Mouse (Mus musculus): ENCODE data around the gene Skp2. TPM values are rescaled to one million over a fixed set of nuclear protein-coding genes. Genes with fewer than 3 reads are reported as not detected.

The Skp2 gene
- polyA plus RNA-seq, 1 experiment from 2014 or later, result 29.0 TPM

DNA sequence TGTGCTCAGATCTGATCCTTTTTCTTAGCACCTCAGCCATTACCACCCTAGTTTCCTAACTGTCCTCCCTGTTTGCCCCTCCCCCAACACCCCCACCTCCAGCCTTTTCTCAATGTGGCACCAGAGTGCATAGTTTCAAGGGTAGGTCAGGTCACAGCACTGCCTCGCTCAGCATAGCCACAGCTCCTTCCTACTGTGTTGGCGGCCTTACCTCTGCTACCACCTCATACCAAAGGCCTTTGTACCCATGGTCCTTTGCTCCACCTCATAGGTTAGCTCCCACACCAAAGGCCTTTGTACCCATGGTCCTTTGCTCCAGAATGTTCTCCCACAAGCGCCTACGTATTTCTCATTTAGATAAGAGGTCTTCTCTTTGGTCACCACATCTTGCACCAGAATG, 36.4 kb downstream of the Skp2 start:
- Histone ChIP-seq H3K4me3 (replicated peaks; ENCODE audit: low read depth, low read length) (no peak overlapping the region), H3K27ac (no peak overlapping the region), H3K9me3 (replicated peaks; ENCODE audit: low read length) (no peaks in the 10 kb centered on the region), H3K4me2 (ENCODE audit: low read length) (no peak overlapping the region), H3K27me3 (ENCODE audit: insufficient read depth, low read length) (no peaks in the 10 kb centered on the region), H3K4me1 (replicated peaks; ENCODE audit: insufficient read depth, low read length) (no peaks in the 10 kb centered on the region), H3K36me3 (ENCODE audit: insufficient read depth, low read length) (peaks cover 36% of the 10 kb centered on the region), H3K9ac (ENCODE audit: low read depth, low read length) (no peak overlapping the region)
- DNase-seq (ENCODE audit: low spot score) (no peak), ATAC-seq (replicated peaks; ENCODE audit: low FRiP score, low read depth) (peak; percentile 48; the same call in 1 of the 2 replicates)
- 86% methylated on average over 4 of the region's 4 CpGs for WGBS
- no peak for TF ChIP-seq CTCF (IDR thresholded peaks at IDR 0.05; ENCODE audit: low read depth)

DNA sequence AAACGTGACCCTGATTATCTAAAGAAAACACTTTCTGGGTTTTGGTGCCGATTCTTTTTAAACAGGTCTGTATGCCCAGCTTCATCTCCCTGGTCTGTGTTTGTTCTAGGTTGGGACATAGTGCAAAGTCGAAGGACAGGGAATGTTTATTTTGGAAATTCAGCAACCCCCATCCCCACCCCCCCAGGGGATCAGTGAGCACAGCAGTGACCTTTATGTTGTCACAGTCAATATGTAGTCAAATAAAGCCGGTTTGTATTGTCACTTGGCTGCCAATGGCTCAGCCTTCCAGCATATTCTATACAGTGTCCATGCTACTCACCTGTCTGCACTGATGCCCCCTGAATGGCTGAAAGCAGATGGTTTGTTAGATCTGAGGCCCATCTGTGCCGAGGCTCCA, 40.6 kb downstream of the Skp2 start:
- TF ChIP-seq CTCF (IDR thresholded peaks at IDR 0.05; ENCODE audit: low read depth), result no peak
- 65% methylated on average over 5 of the region's 5 CpGs for WGBS
- DNase-seq (ENCODE audit: low spot score) (no peak), ATAC-seq (replicated peaks; ENCODE audit: low FRiP score, low read depth) (no peak)
- Histone ChIP-seq H3K4me1 (replicated peaks; ENCODE audit: insufficient read depth, low read length) (no peaks in the 10 kb centered on the region), H3K4me2 (ENCODE audit: low read length) (no peak overlapping the region), H3K36me3 (ENCODE audit: insufficient read depth, low read length) (peaks cover 34% of the 10 kb centered on the region), H3K9me3 (replicated peaks; ENCODE audit: low read length) (no peaks in the 10 kb centered on the region), H3K27me3 (ENCODE audit: insufficient read depth, low read length) (no peaks in the 10 kb centered on the region), H3K9ac (ENCODE audit: low read depth, low read length) (no peak overlapping the region), H3K4me3 (replicated peaks; ENCODE audit: low read depth, low read length) (no peak overlapping the region), H3K27ac (no peak overlapping the region)

DNA sequence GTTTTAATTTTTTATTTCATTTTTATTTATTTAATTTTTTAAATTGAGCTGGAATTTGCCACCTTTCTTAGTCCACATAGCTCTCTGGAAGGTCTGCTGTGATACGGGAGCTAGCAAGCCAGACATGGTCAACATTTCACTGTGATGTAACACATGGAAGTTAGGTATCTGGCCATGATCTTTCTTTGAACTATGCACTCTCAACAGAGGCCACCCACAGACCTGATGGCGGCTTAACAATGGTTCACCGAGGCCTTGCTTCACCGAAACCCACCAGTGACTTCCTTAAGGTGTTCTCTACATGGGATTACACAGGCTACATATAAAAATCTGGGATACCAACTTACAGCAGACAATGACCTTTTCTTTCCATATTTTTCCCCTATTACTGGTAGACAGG, 41.1 kb downstream of the Skp2 start:
- Histone ChIP-seq H3K4me3 (replicated peaks; ENCODE audit: low read depth, low read length) (no peak overlapping the region), H3K9ac (ENCODE audit: low read depth, low read length) (no peak overlapping the region), H3K36me3 (ENCODE audit: insufficient read depth, low read length) (peaks cover 30% of the 10 kb centered on the region), H3K27ac (no peak overlapping the region), H3K4me2 (ENCODE audit: low read length) (no peak overlapping the region), H3K4me1 (replicated peaks; ENCODE audit: insufficient read depth, low read length) (no peaks in the 10 kb centered on the region), H3K9me3 (replicated peaks; ENCODE audit: low read length) (no peaks in the 10 kb centered on the region), H3K27me3 (ENCODE audit: insufficient read depth, low read length) (no peaks in the 10 kb centered on the region)
- no peak for ATAC-seq (replicated peaks; ENCODE audit: low FRiP score, low read depth)
- no peak for DNase-seq (ENCODE audit: low spot score)
- WGBS, result 87% methylated on average over 4 of the region's 4 CpGs
- TF ChIP-seq CTCF (IDR thresholded peaks at IDR 0.05; ENCODE audit: low read depth), result no peak

DNA sequence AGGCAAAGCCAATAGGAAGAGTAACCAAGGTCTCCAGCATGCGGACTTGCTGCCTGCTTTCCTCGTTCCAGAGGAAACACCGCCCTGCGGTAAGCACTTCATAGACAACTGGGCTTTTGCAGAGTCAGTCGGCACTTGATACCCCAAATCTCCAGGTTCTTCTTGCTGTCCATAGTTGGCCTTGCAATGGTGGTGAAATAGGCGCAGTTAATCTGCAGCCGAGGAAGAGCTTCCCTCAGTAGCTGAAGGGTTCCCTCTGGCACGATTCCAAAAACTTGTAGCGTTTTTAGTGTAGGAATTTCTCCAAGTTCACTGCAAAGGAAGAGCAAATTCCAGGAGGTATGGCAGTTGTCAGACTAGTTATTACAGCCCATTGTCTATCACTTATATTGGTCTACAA, 41.7 kb downstream of the Skp2 start:
- DNase-seq (ENCODE audit: low spot score), result no peak

DNA sequence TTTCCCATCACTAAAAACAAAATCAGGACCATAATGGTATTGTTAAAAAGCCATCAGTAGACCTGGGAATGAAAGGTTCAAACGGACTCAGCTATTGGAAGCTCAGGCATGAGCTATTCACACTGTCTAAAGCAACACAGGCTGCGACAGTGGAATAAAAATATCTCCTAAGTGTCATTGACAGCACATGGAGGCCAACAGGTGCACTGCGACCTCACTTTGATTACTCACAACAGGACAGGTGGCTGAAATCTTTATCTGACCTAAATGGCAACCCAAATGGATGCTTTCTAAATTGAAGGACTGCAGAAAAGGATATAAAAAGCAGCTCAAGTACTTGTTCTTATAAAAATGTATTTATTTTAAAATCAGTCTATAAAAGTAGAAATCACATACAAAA, 43.6 kb downstream of the Skp2 start:
- Histone ChIP-seq H3K27ac (no peak overlapping the region), H3K9ac (ENCODE audit: low read depth, low read length) (no peak overlapping the region), H3K27me3 (ENCODE audit: insufficient read depth, low read length) (no peaks in the 10 kb centered on the region), H3K4me1 (replicated peaks; ENCODE audit: insufficient read depth, low read length) (no peaks in the 10 kb centered on the region), H3K36me3 (ENCODE audit: insufficient read depth, low read length) (peaks cover 32% of the 10 kb centered on the region), H3K4me2 (ENCODE audit: low read length) (no peak overlapping the region), H3K9me3 (replicated peaks; ENCODE audit: low read length) (no peaks in the 10 kb centered on the region), H3K4me3 (replicated peaks; ENCODE audit: low read depth, low read length) (no peak overlapping the region)
- ATAC-seq (replicated peaks; ENCODE audit: low FRiP score, low read depth), result no peak
- no peak for DNase-seq (ENCODE audit: low spot score)
- WGBS, result 78% methylated on average over 3 of the region's 3 CpGs
- no peak for TF ChIP-seq CTCF (IDR thresholded peaks at IDR 0.05; ENCODE audit: low read depth)

More for the DNA sequence above, 41.7 kb downstream of the Skp2 start:
- H3K36me3 ChIP-seq (ENCODE audit: insufficient read depth, low read length), result peaks cover 30% of the 10 kb centered on the region
- H3K27me3 ChIP-seq (ENCODE audit: insufficient read depth, low read length), result no peaks in the 10 kb centered on the region
- H3K9me3 ChIP-seq (replicated peaks; ENCODE audit: low read length), result no peaks in the 10 kb centered on the region
- H3K9ac ChIP-seq (ENCODE audit: low read depth, low read length), result no peak overlapping the region
- H3K4me2 ChIP-seq (ENCODE audit: low read length), result no peak overlapping the region
- no peak for ATAC-seq (replicated peaks; ENCODE audit: low FRiP score, low read depth)
- H3K4me1 ChIP-seq (replicated peaks; ENCODE audit: insufficient read depth, low read length), result no peaks in the 10 kb centered on the region
- H3K27ac ChIP-seq, result no peak overlapping the region
- TF ChIP-seq CTCF (IDR thresholded peaks at IDR 0.05; ENCODE audit: low read depth), result no peak
- WGBS, result 72% methylated on average over 9 of the region's 9 CpGs
- no peak overlapping the region for H3K4me3 ChIP-seq (replicated peaks; ENCODE audit: low read depth, low read length)

DNA sequence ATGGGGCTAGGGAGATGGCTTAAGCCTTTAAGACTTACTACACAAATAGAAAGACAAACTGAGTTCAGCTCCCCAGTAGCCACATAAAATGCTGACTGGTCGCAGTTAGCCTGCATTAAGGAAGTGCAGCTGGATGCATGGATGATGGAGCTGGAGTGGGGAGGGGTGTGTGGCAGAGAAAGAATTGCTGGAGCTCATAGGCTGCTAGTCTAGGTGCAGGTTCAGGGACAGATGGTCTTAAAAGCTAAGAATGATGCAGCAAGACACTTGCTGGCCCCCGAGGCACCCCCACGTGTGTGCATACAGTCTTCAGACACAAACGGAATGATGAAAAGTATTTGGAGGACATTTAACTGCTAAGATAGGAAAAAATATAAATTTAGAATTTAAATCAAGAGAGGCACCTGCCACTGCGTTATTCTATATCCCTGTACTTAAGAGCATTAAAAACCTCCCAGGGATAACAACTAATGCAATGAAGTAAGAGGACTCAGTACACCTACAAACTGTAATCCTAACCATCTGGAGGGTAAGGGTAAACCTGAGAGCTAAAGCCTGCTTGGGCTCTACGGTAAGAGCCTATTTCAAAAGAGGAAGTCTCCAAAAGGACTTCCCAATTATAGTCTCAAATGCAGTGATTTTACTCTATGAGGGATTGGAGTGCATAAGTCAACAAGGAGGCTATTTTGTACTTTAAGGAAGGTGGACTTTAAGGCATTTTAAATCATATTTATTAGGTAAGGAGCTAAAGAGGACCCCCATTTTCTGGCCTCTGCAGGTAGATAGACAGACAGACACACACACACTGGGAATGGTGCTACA, 44.5 kb downstream of the Skp2 start:
- DNase-seq (ENCODE audit: low spot score) (no peak), ATAC-seq (replicated peaks; ENCODE audit: low FRiP score, low read depth) (no peak)
- no peak for TF ChIP-seq CTCF (IDR thresholded peaks at IDR 0.05; ENCODE audit: low read depth)
- H3K4me3 ChIP-seq (replicated peaks; ENCODE audit: low read depth, low read length), result no peak overlapping the region
- H3K9ac ChIP-seq (ENCODE audit: low read depth, low read length), result no peak overlapping the region
- WGBS, result 84% methylated on average over 6 of the region's 6 CpGs
- no peaks in the 10 kb centered on the region for H3K4me1 ChIP-seq (replicated peaks; ENCODE audit: insufficient read depth, low read length)
- H3K27me3 ChIP-seq (ENCODE audit: insufficient read depth, low read length), result no peaks in the 10 kb centered on the region
- no peak overlapping the region for H3K27ac ChIP-seq
- no peak overlapping the region for H3K4me2 ChIP-seq (ENCODE audit: low read length)
- H3K36me3 ChIP-seq (ENCODE audit: insufficient read depth, low read length), result peaks cover 31% of the 10 kb centered on the region
- no peaks in the 10 kb centered on the region for H3K9me3 ChIP-seq (replicated peaks; ENCODE audit: low read length)

All from kidney, postnatal 0 days (tissue).